Mouse (Mus musculus) frontal cortex, postnatal 36 days (tissue): ENCODE measurements at regions not wholly inside any gene's neighbourhood (a gene's known extent, or its start where the extent isn't known, plus 50 kb on each side); places are given as distances from the start of the nearest gene placed in this dataset.

Source experiments
- DNase-seq, 2 experiments: peaks; one replicate each; pipeline ENCODE4 v3.0.0; 2022; ENCODE audit warnings: low spot score in 2 of 2

GRCm38 (mm10) chr2:144123395-144124034 is 90.7 kb downstream of the Banf2 start:
- no peak for DNase-seq

GRCm38 (mm10) chr2:144127082-144128037 is 94.5 kb downstream of the Banf2 start:
- peak in 1 of 2 experiments; percentile 7 for DNase-seq

GRCm38 (mm10) chr2:144128038-144128402 is 95.2 kb downstream of the Banf2 start:
- DNase-seq = no peak

- no peak for DNase-seq
Observed at GRCm38 (mm10) chr2:144128527-144128926, 95.7 kb downstream of the Banf2 start.

- no peak for DNase-seq
Observed at GRCm38 (mm10) chr2:144133806-144134574, 101.1 kb downstream of the Banf2 start.

- peak in 1 of 2 experiments; percentile 43 for DNase-seq
Observed at GRCm38 (mm10) chr2:144134575-144134958, 101.7 kb downstream of the Banf2 start.

GRCm38 (mm10) chr2:144135586-144135985 is 102.7 kb downstream of the Banf2 start:
- DNase-seq = no peak

- no peak for DNase-seq
Observed at GRCm38 (mm10) chr2:144143620-144144384, 110.9 kb downstream of the Banf2 start.

- DNase-seq = no peak
Observed at GRCm38 (mm10) chr2:144144486-144145136, 111.8 kb downstream of the Banf2 start.

- DNase-seq = no peak
Observed at GRCm38 (mm10) chr2:144156456-144157211, 113.8 kb upstream of the Mgme1 start.

GRCm38 (mm10) chr2:144157343-144157742 is 113.1 kb upstream of the Mgme1 start:
- DNase-seq = no peak

- DNase-seq = no peak
Observed at GRCm38 (mm10) chr2:144158256-144158655, 112.2 kb upstream of the Mgme1 start.

- no peak for DNase-seq
Observed at GRCm38 (mm10) chr2:144159854-144160331, 110.6 kb upstream of the Mgme1 start.

- DNase-seq = no peak
Observed at GRCm38 (mm10) chr2:144160434-144160833, 110.0 kb upstream of the Mgme1 start.

GRCm38 (mm10) chr2:144161852-144162251 is 108.6 kb upstream of the Mgme1 start:
- no peak for DNase-seq

- peak; percentile 43 to 45 for DNase-seq
Observed at GRCm38 (mm10) chr2:144164102-144164501, 106.4 kb upstream of the Mgme1 start.

- DNase-seq = peak; percentile 81 to 84
Observed at GRCm38 (mm10) chr2:144164986-144165821, 105.3 kb upstream of the Mgme1 start.

GRCm38 (mm10) chr2:144166102-144166750 is 104.2 kb upstream of the Mgme1 start:
- no peak for DNase-seq
